Mouse (Mus musculus) thymus, postnatal 10 days (tissue): ENCODE measurements around the gene C1qtnf9.

Experiments used
- DNase-seq, 2 experiments: peaks; one replicate each; pipeline ENCODE4 v3.0.0; 2021; ENCODE audit warnings: low spot score in 2 of 2

C1qtnf9 gene

DNA sequence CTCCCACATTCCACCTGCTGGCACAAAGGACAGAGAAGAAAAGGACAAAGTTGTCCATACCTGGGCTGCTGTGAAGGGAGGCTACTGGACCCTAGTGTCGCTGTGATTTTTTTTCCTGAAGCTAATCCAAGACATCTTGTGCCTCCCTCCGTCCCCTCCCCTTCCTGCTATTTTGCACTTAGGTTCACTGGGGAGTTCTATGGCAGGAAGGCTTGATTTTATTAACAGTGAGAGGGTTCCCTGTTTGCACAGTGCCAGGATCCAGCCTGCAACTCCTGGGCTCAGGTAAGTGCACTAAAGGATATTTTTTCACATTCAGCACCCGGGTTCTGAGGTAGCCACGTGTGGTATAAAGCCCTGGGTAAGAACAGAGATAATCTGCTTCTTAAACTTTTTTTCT is at the start of gene C1qtnf9:
Gene C1qtnf9, plus strand, starts transcription at position 251 of the 400 bp plus-strand sequence.
- DNase-seq: no peak

DNA sequence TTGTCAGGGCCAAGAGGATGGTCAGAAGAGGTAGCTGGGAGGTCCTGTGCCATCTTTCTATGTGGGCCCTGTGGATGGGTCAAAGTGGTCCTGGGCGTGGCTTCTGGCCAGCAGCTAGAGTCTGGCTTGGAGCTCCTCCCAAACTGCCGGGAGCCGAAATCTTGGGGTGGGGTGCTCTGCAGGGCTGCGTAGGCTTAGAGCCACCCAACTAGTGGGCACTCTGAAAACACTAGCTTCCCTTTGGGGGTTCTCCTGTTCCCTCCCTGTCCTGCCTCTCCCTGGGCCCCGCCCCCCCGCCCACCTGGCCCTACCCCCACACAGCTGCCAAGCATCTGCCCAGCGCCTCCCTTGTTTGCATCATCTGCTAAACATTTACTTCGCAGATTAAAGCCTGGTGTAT is 46.6 kb upstream of the C1qtnf9 start:
- peak in 1 of 2 experiments; percentile 37 for DNase-seq

- DNase-seq: no peak
These were observed 46.0 kb upstream of the C1qtnf9 start for GRCm38 (mm10) chr14:60721938-60722337.

- DNase-seq: no peak
These were observed 41.8 kb upstream of the C1qtnf9 start for GRCm38 (mm10) chr14:60726091-60726490.

DNA sequence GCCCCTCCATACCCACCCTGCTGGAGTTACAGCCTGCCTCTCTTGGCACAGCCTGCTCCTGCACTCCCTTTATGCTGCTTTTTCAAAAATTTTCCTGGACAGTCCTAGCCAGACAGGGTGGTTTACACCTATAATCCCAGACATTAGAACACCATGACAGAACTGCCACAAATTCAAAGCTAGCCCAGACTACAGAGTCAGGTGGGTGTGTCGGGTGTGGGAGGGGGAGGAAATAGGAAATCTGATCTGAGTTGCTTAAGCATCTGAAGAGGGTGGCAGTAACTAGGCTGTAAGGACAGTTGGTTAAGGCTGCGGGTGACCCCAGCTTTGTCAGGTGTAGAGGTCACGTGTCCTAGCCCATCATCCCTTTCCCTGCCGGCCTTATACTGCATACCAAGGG is 40.8 kb upstream of the C1qtnf9 start:
- DNase-seq: no peak

DNA sequence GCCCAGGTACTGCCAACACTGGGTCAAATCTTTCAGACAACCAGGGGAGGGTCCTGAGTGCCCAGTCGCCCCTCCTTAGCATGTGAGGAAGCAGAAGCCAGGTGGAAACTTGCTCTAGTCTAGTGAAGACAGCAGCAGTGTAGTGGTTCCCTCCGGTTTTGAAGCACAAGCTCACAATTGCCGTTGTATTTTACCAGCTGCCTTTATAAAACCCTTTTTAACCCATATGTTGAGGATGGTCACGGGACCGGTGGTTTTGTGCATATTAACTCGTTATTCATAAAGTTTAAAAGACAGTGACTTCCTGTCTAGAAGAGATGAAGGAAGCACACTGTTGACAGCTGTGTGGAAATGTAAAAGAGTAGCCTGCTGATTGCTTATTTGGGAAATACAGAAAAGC is 35.9 kb upstream of the C1qtnf9 start:
- DNase-seq: peak in 1 of 2 experiments; percentile 39

DNA sequence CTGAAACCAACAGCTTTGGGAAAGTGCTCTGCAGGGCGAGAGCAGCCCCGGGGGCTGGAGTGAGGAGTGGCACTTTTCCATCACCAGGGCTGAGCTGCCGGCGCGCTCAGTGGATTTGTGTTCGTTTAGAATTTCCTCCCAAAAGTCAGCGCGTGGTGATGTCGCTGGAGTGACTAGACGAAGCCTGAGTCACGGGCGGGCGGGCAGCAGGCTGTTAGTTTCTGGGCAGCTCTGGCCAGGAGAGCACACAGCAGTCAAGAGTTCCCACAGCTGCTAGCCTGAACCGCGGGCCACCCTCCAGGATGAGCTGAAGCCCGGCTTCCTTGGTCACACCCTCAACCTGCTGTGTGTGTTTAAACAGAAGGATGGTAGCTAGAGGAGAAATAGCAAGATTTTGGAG is 35.1 kb upstream of the C1qtnf9 start:
- no peak for DNase-seq

GRCm38 (mm10) chr14:60733706-60734105 is 34.2 kb upstream of the C1qtnf9 start:
- no peak for DNase-seq

DNA sequence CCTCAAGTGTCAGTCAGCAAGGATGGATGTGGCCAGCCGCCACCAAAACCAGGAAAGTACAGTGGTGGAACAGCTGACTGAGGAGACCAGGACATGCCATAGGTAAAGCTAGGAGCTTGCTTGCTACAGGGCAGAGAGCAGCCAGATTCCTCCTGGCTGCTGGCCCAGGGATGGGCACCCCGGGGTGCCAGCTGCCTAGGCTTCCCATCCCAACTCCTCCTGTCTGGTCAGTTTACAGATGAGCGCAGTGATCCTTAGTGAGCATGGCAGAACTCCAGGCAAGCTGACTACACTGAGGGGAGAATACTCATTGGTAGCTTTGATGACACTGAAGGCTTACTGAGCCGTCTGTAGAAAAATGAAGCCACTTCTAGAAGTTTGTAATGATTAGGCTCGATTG is 32.7 kb upstream of the C1qtnf9 start:
- DNase-seq: no peak

GRCm38 (mm10) chr14:60735848-60736547 is 31.9 kb upstream of the C1qtnf9 start:
- DNase-seq: no peak

- DNase-seq: peak; percentile 73 to 80
These were observed 31.2 kb upstream of the C1qtnf9 start for GRCm38 (mm10) chr14:60736591-60737192.

- DNase-seq: no peak
These were observed 30.7 kb upstream of the C1qtnf9 start for GRCm38 (mm10) chr14:60737202-60737611.

GRCm38 (mm10) chr14:60738434-60738938 is 29.4 kb upstream of the C1qtnf9 start:
- DNase-seq: peak in 1 of 2 experiments; percentile 46

DNA sequence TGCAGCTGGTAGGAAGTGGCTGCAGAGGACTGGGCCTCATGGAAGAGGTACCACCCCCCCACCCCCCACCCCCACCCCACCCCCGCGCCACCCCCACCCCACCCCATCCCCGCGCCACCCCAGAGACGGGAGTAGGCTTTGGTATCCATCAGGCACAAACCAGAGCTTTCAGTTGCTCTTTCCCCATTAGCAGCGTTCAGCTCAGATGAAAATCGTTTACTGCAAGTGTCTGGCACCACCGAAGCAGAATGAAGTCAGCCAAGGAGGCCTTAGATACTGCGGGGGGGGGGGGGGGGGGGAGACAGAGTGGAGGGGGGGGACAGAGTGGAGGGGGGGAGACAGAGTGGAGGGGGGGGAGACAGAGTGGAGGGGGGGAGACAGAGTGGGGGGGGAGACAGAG is 28.8 kb upstream of the C1qtnf9 start:
- DNase-seq: no peak

DNA sequence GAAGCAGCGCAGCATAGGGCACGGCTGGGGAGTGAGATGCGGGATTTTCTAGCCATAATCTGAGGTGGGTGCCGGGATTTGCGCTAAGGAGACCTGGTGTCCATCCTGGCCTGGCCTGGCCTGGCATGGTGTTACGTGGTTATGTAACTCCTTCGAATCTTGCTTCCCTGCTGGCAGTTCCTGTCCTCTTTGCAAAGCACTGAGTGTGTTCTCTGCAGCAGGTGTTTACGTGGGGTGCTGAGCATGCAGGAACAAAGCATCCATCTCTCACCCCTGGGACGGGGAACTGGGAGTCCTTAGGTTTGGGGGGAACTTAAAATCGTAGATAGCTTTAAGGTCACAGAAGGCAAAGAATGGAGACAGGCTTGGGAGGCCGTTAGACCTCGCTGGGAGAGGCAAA is 28.3 kb upstream of the C1qtnf9 start:
- peak in 1 of 2 experiments; percentile 26 for DNase-seq

GRCm38 (mm10) chr14:60740507-60740906 is 27.4 kb upstream of the C1qtnf9 start:
- no peak for DNase-seq

DNA sequence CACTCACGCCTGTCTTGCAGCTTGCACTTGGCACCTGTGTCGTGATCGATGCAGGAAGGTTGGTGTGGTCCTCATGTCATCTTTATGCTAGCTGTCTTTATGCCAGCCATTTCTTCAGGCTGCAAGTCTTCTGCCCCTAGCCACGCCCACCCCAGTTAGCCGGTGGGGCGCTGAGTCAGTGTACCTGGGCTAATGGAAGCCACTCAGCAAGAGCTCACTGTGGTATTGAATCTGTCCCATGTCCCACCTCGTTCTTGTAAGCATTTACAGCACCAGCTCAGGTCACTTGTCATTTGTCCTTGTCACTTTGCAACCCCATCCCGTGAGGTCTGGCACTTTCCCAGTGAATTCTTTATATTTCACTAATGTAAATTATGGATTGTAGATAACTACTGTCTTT is 26.9 kb upstream of the C1qtnf9 start:
- no peak for DNase-seq

GRCm38 (mm10) chr14:60741490-60741981 is 26.4 kb upstream of the C1qtnf9 start:
- no peak for DNase-seq

DNA sequence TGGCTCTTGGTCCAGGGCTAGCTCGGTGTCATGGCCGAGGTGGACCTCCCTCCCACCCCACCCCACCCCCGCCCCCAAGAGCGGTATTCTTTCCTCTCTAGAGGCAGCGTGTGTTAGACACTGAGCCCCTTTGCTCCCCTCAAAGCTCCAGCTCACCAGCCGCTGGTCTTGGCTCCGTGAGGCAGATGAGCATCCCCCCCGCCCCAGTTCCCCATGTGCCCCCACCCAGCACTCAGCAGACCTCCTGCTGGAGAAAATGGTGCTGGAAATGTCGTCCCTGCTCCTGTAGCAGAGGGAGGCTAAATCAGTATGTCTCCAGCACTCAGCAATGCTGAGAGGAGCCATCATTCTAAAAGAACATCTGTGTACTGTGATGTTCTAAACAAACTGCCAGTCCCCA is 24.3 kb upstream of the C1qtnf9 start:
- DNase-seq: no peak

- DNase-seq: no peak
These were observed 22.7 kb upstream of the C1qtnf9 start for GRCm38 (mm10) chr14:60745201-60745600.

DNA sequence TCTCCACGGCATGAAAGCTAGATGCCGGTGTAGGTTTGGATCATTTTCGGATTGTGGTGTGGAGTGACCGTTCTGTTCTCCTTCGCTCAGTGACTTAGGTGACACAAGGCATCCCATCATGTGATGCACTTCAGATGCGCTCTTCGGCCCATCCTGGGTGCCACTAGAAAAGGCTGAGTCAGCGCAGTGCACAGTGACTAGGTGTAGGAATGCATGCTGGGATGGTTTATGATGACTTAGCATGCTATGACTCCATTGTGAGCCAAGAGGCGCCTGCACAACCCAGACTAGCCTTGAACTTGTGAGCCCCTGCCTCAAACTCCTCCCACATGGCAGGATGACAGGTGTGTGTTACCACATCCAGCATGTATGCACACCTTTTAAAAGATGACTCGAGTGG is 21.8 kb upstream of the C1qtnf9 start:
- no peak for DNase-seq

- DNase-seq: no peak
These were observed 20.6 kb upstream of the C1qtnf9 start for GRCm38 (mm10) chr14:60747154-60747870.

- no peak for DNase-seq
These were observed 18.1 kb upstream of the C1qtnf9 start for GRCm38 (mm10) chr14:60749880-60750279.
